Mouse (Mus musculus) bone marrow macrophage, adult 2 months (primary cell): Measurements from ENCODE around the gene Adamts16.

Experiments used
- CTCF ChIP-seq: IDR thresholded peaks from 2 replicates; pipeline ENCODE4 v1.5.1; 2012; ENCODE audit warnings: low read depth, mild to moderate bottlenecking, low read length, moderate library complexity
- POLR2A ChIP-seq: IDR thresholded peaks from 2 replicates; pipeline ENCODE4 v1.6.1; 2012; ENCODE audit warnings: mild to moderate bottlenecking, low read depth, low read length, borderline replicate concordance

DNA sequence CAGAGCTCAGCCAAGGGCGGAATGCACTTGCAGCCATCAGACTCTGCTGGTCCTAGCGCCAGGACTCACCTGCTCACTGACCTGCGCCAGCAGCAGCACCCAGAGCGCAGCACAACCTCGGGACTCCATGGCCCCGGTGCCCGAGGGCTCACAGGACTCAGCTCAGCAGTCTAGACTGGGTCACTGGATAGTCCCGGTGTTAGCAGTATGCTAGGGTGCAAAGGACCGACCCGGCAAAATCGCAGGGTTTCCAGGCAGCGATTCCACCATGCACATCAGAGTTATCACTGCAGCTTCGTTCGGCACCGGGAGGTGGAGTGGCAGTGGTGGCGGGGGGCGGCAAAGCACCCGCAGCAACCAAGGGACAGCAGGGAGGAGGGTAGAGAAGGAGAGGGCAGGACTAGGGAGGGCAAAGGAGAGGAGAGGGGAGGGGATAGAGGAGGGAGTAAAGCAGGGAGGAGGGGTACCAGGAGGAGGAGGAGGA, at the start of gene Adamts16:
- TF ChIP-seq CTCF (no peak), POLR2A (no peak)
